Mouse (Mus musculus) hindbrain, postnatal 0 days (tissue): ENCODE results near the gene Slc38a7. TPM values are rescaled to one million over a fixed set of nuclear protein-coding genes. Genes with fewer than 3 reads are reported as not detected.
A peak's percentile ranks its signal among the peaks of the same experiment; 100 is the strongest.

ENCODE experiments used
- ATAC-seq: fragments of 200-750 bp; cut with Nextera tagmentation; 2 replicates; pipeline ENCODE4 v1.8.0; 2017; ENCODE audit warnings: mild to moderate bottlenecking, moderate TSS enrichment, moderate library complexity
- DNase-seq: peaks from one replicate; pipeline ENCODE4 v3.0.0-alpha.2; 2015; ENCODE audit warnings: low spot score
- H3K27ac ChIP-seq: fragments of 300-500 bp; sonication (generic); 2 replicates; pipeline ENCODE4 v1.5.1; 2014; ENCODE audit warnings: mild to moderate bottlenecking
- H3K27me3 ChIP-seq: fragments of 300-500 bp; sonication (generic); 2 replicates; pipeline ENCODE4 v1.6.1; 2014; ENCODE audit warnings: low read length, mixed read lengths; ENCODE audit not compliant: insufficient read depth
- H3K36me3 ChIP-seq: fragments of 300-500 bp; sonication (generic); 2 replicates; pipeline ENCODE4 v1.6.1; 2014; ENCODE audit warnings: low read length, mixed read lengths; ENCODE audit not compliant: insufficient read depth
- H3K4me1 ChIP-seq: fragments of 300-500 bp; sonication (generic); 2 replicates; pipeline ENCODE4 v1.6.1; 2014; ENCODE audit warnings: antibody characterized with exemption, low read length, mixed read lengths; ENCODE audit not compliant: insufficient read depth
- H3K4me2 ChIP-seq: fragments of 300-500 bp; sonication (generic); 2 replicates; pipeline ENCODE4 v1.6.1; 2014; ENCODE audit warnings: low read depth, mild to moderate bottlenecking, low read length, moderate library complexity, mixed read lengths
- H3K4me3 ChIP-seq: fragments of 300-500 bp; sonication (generic); 2 replicates; pipeline ENCODE4 v1.5.1; 2014; ENCODE audit warnings: low read length
- H3K9ac ChIP-seq: fragments of 300-500 bp; sonication (generic); replicated peaks from 2 replicates; pipeline ENCODE4 v1.6.1; 2014; ENCODE audit warnings: mild to moderate bottlenecking, low read length, moderate library complexity, mixed read lengths
- H3K9me3 ChIP-seq: fragments of 300-500 bp; sonication (generic); 2 replicates; pipeline ENCODE4 v1.6.1; 2016; ENCODE audit warnings: low read length, mixed read lengths
- CTCF ChIP-seq: IDR thresholded peaks from 2 replicates; pipeline ENCODE4 v1.5.1; 2016; ENCODE audit warnings: antibody characterized with exemption, control low read depth, low read depth
- WGBS: fragments of 180-500 bp; shearing (Covaris S2); extraction: QIAGEN DNeasy Blood & Tissue Kit; methylation state at CpG from one replicate; pipeline ENCODE4 v1.1.7; 2014; 5-methylcytosine and 5-hydroxymethylcytosine counted together
- polyA plus RNA-seq: library from polyadenylated mRNA; unstranded; fragments of >200 nt; fragmentation: Nextera tagmentation; extraction: Ambion mirVana; gene quantifications from 2 replicates; pipeline ENCODE4 v1.2.1, GENCODE M21; 2015
- total RNA-seq: library from RNA; depleted of rRNA; stranded (reverse); fragments of >200 nt; gene quantifications from 2 replicates; pipeline ENCODE4 v1.2.3, GENCODE M21; 2014

The Slc38a7 gene
- total and polyA plus RNA-seq, 2 experiments from 2014 or later, result 21.6 to 35.6 TPM

DNA sequence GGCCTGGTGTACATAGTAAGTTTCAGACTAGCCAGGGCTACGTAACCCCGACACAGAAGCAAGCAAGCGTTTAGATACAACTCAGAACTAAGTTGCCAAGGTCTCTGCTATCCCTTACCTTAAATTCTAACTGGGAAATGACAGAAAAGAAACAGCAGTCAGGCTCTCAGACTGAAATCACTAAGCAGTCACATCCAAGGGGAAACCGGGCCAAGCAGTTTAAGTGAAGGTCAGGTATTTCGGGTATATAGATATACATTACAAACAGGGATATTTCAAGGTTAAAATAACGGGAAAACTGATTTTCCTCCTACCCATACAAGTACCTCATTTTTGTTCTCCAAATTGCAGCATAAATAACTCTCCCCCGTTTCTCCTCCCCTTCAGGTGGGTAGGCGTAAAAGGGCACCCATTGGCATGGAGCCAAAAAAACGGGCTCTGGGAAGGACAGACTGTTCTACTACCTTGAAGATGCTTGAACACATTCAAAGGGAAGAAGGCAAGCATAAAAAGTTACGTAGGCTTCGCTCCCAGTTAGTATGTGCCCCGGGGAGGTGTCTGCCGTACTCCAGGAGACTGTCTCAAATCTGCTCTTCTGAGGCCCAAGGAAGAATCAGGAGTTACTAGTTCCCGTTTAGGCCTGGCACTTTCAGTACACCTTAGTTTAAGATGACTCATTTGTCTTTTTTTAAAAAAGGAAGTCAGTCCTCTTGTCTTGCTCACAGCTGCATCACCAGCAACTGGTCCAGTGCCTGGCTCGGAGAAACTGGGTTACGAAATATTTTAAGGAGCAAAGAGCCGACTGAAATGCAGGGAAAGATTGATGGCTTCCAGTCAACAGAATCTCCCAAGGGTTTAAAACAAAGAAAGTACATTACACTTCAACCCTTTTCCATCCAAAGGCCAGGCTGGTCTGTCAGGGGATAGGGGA lies 33.6 kb upstream of the Slc38a7 start:
- H3K4me2 ChIP-seq, result peak overlapping the region; percentile 74
- H3K4me1 ChIP-seq, result peaks cover 5% of the 10 kb centered on the region; the same call in 1 of the 2 replicates
- DNase-seq (no peak), ATAC-seq (no peak)
- H3K9ac ChIP-seq, result peak overlapping the region; percentile 72; the same call in 1 of the 2 replicates
- H3K27ac ChIP-seq, result peak overlapping the region; percentile 83; the same call in 1 of the 2 replicates
- TF ChIP-seq CTCF, result no peak
- no peaks in the 10 kb centered on the region for H3K9me3 ChIP-seq
- WGBS, result 63% methylated on average over 17 of the region's 17 CpGs
- peak overlapping the region; percentile 97 for H3K4me3 ChIP-seq
- no peaks in the 10 kb centered on the region for H3K27me3 ChIP-seq
- no peaks in the 10 kb centered on the region for H3K36me3 ChIP-seq

DNA sequence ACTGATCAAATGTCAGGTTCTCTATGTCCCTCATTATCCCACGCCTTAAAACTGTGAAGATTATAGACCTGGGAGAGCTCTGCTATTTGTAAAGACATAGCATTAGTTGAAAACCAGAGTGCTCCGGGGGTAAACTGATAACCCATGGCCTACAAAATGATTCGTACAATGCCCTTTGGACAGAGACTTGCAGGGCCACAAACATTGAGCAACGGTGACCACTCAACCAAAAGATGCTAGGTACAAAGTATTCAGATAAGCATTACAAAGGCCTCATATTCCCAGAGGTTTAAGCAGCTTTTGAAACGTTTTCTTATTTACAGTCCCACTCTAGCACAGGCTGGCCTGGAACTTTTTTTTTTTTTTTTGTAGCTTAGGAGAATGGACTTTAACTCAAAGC lies 32.6 kb upstream of the Slc38a7 start:
- DNase-seq, result no peak
- Histone ChIP-seq H3K4me1 (peaks cover 5% of the 10 kb centered on the region; the same call in 1 of the 2 replicates), H3K36me3 (no peaks in the 10 kb centered on the region), H3K27ac (no peak overlapping the region), H3K4me3 (no peak overlapping the region), H3K9me3 (no peaks in the 10 kb centered on the region), H3K9ac (no peak overlapping the region), H3K4me2 (no peak overlapping the region), H3K27me3 (no peaks in the 10 kb centered on the region)
- no peak for ATAC-seq
- TF ChIP-seq CTCF, result no peak
- 81% methylated on average over 5 of the region's 5 CpGs for WGBS

DNA sequence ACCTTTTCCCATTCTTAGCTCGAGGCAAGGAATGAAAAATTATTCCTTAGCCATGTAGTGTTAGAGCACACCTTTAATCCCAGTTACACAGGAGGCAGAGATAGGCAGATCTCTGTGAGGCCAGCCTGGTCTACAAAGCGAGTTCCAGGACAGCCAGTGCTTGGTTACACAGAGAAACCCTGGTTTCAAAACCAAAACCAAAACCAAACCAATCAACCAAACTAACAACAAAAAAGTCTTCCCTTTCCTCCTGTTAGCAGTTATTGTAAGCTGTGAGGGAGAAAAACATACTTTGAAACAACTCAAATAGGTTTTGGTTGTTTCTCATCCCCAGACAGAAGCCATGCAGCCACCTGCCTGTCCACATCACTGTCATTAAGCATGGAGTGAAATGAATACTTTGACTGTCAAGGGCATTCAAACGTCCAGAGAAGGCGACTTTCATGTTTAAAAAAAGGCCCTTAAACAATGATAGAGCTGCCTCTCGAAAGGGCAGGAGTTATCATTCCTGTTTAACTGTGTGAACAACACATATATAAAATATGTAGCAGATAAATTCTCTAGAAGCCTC lies 32.0 kb upstream of the Slc38a7 start:
- peaks cover 5% of the 10 kb centered on the region; the same call in 1 of the 2 replicates for H3K4me1 ChIP-seq
- no peak overlapping the region for H3K4me2 ChIP-seq
- H3K9ac ChIP-seq, result no peak overlapping the region
- DNase-seq (no peak), ATAC-seq (no peak)
- no peak overlapping the region for H3K27ac ChIP-seq
- TF ChIP-seq CTCF, result no peak
- H3K36me3 ChIP-seq, result no peaks in the 10 kb centered on the region
- H3K9me3 ChIP-seq, result no peaks in the 10 kb centered on the region
- H3K4me3 ChIP-seq, result no peak overlapping the region
- WGBS, result 74% methylated on average over 5 of the region's 5 CpGs
- no peaks in the 10 kb centered on the region for H3K27me3 ChIP-seq

DNA sequence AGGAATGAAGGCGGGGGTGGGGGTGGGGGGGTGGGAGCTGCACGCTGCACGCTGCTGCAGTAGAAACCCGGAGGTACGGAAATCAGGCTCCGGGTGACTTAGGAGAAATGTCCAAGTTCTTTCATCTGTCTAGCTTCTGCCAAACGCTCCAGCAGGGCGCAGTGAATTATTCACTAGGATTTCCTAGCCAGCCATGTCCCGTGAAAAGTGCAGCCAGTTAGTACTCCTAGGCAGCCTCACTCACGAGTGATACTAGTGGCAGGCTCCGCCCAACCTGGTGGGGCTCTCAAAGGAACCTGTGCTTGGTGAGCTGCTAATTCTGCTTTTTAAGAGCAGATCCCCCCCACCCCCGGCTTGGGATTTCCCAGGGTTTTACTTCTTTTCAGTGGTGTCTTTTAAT lies 31.2 kb upstream of the Slc38a7 start:
- peaks cover 5% of the 10 kb centered on the region; the same call in 1 of the 2 replicates for H3K4me1 ChIP-seq
- ATAC-seq (no peak), DNase-seq (no peak)
- TF ChIP-seq CTCF, result no peak
- no peaks in the 10 kb centered on the region for H3K36me3 ChIP-seq
- no peaks in the 10 kb centered on the region for H3K9me3 ChIP-seq
- H3K9ac ChIP-seq, result no peak overlapping the region
- H3K4me2 ChIP-seq, result no peak overlapping the region
- H3K27ac ChIP-seq, result no peak overlapping the region
- no peaks in the 10 kb centered on the region for H3K27me3 ChIP-seq
- 73% methylated on average over 12 of the region's 12 CpGs for WGBS
- H3K4me3 ChIP-seq, result no peak overlapping the region

DNA sequence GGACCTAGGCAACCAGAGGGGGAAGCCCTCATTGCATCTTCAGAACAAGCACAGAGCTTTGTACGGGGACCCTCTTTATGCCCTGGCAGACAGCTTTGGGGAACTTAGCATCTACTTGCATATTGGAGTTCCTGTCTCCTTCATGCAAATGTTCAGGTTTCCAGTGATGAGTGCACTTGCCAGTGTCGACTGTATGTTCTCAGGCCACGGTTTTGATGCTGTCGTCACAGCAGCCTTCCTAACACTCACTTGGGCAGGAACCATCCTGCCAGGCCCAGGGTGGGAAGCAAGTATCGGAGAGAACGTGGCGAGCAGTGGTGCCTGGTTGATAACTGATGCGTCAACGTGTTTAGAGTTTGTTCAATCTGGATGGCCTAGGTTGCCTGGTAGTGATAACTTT lies 28.9 kb upstream of the Slc38a7 start:
- no peak for ATAC-seq
- H3K9me3 ChIP-seq, result no peaks in the 10 kb centered on the region
- no peak overlapping the region for H3K4me3 ChIP-seq
- no peak for TF ChIP-seq CTCF
- DNase-seq, result no peak
- H3K9ac ChIP-seq, result no peak overlapping the region
- H3K27me3 ChIP-seq, result no peaks in the 10 kb centered on the region
- H3K27ac ChIP-seq, result no peak overlapping the region
- peaks cover 3% of the 10 kb centered on the region; the same call in 1 of the 2 replicates for H3K36me3 ChIP-seq
- 89% methylated on average over 9 of the region's 9 CpGs for WGBS
- H3K4me1 ChIP-seq, result peaks cover 4% of the 10 kb centered on the region; the same call in 1 of the 2 replicates
- no peak overlapping the region for H3K4me2 ChIP-seq

DNA sequence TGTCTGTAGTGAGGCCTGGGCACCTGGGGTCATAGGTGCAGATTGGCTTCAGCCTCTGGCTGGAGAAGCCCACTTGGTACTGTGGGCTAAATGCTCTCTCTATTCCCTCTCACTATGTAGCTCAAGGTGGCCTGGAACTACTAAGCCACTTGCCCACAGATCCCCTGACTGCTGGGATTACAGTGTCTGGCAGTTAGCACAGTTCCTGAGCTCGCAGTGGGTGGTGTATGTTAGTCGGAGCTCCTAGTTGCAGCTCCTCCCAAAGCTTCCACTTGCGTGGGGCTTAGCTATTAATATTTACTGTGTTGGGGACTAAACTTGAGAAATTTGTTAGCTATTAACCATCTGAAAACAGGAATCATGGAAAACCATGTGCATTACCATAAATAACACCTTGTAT lies 28.2 kb upstream of the Slc38a7 start:
- H3K4me1 ChIP-seq, result no peaks in the 10 kb centered on the region
- no peak overlapping the region for H3K27ac ChIP-seq
- no peak for DNase-seq
- no peak for TF ChIP-seq CTCF
- WGBS, result 88% methylated on average over 3 of the region's 3 CpGs
- no peak overlapping the region for H3K4me2 ChIP-seq
- H3K9me3 ChIP-seq, result no peaks in the 10 kb centered on the region
- H3K4me3 ChIP-seq, result no peak overlapping the region
- peaks cover 9% of the 10 kb centered on the region; the same call in 1 of the 2 replicates for H3K36me3 ChIP-seq
- ATAC-seq, result no peak
- H3K27me3 ChIP-seq, result no peaks in the 10 kb centered on the region
- no peak overlapping the region for H3K9ac ChIP-seq
